Mouse (Mus musculus) cerebellum, postnatal 25 days (tissue): ENCODE data around the gene Arpp21.
A peak's percentile ranks its signal among the peaks of the same experiment; 100 is the strongest.

Experiments used
- DNase-seq, 2 experiments: peaks; one replicate each; pipeline ENCODE4 v3.0.0; 2021; ENCODE audit warnings: mixed read lengths in 2 of 2

Gene Arpp21

GRCm38 (mm10) chr9:112235696-112236397 is at the start of gene Arpp21:
TSS of gene Arpp21 (minus strand) at chr9:112235938.
- peak; percentile 68 to 76 for DNase-seq

- no peak for DNase-seq
Measured at GRCm38 (mm10) chr9:112272426-112272969, 36.8 kb upstream of the Arpp21 start.

GRCm38 (mm10) chr9:112264982-112265641 is 29.4 kb upstream of the Arpp21 start:
- no peak for DNase-seq

- DNase-seq, result peak; percentile 88 to 89
Measured at GRCm38 (mm10) chr9:112261986-112262901, 26.5 kb upstream of the Arpp21 start.

GRCm38 (mm10) chr9:112261556-112261955 is 25.8 kb upstream of the Arpp21 start:
- no peak for DNase-seq

- DNase-seq, result peak; percentile 80 to 81
Measured at GRCm38 (mm10) chr9:112260696-112261095, 25.0 kb upstream of the Arpp21 start.

- peak; percentile 31 to 56 for DNase-seq
Measured at GRCm38 (mm10) chr9:112258560-112258959, 22.8 kb upstream of the Arpp21 start.

GRCm38 (mm10) chr9:112255971-112256370 is 20.2 kb upstream of the Arpp21 start:
- no peak for DNase-seq

- no peak for DNase-seq
Measured at GRCm38 (mm10) chr9:112253730-112254129, 18.0 kb upstream of the Arpp21 start.

- DNase-seq, result no peak
Measured at GRCm38 (mm10) chr9:112251857-112252256, 16.1 kb upstream of the Arpp21 start.

- DNase-seq, result no peak
Measured at GRCm38 (mm10) chr9:112251339-112251738, 15.6 kb upstream of the Arpp21 start.

- no peak for DNase-seq
Measured at GRCm38 (mm10) chr9:112249753-112250152, 14.0 kb upstream of the Arpp21 start.

- no peak for DNase-seq
Measured at GRCm38 (mm10) chr9:112247183-112247582, 11.4 kb upstream of the Arpp21 start.

- DNase-seq, result no peak
Measured at GRCm38 (mm10) chr9:112238168-112238567, 2.4 kb upstream of the Arpp21 start.

GRCm38 (mm10) chr9:112236551-112236950 is 813 bp upstream of the Arpp21 start:
- DNase-seq, result no peak

- peak; percentile 95 to 96 for DNase-seq
Measured at GRCm38 (mm10) chr9:112235041-112235695, 570 bp downstream of the Arpp21 start.

GRCm38 (mm10) chr9:112234505-112235024 is 1.2 kb downstream of the Arpp21 start:
- DNase-seq, result peak; percentile 87

- DNase-seq, result peak in 1 of 2 experiments; percentile 39
Measured at GRCm38 (mm10) chr9:112233822-112234504, 1.8 kb downstream of the Arpp21 start.

- DNase-seq, result no peak
Measured at GRCm38 (mm10) chr9:112233378-112233777, 2.4 kb downstream of the Arpp21 start.

- peak; percentile 57 to 65 for DNase-seq
Measured at GRCm38 (mm10) chr9:112231935-112232575, 3.7 kb downstream of the Arpp21 start.

- peak; percentile 60 to 78 for DNase-seq
Measured at GRCm38 (mm10) chr9:112231383-112231782, 4.4 kb downstream of the Arpp21 start.
